Comparison of ENCODE assay signal across 13 mouse cellular contexts in the genomic region with DNA sequence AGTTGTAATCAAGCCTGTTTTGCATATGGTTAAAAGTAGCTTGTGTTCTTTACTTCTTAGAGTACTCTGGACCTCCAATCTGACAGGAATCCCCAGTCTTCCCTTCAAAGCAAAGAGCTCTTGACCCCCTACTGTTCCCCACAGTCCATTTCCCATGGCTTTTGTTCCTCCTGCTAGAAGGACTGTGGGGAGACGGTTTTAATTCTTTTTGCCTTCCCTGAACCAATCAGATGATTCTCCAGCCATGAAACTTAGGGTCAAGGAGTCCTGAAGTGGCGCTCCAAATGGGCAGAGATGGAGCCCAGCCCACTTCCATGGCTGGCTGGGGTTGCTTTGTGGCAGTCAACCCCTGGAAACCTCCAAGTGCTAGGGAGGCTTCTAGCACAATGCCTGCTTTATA. TPM values are rescaled to one million over a fixed set of nuclear protein-coding genes. Genes with fewer than 3 reads are reported as not detected.
A peak's percentile ranks its signal among the peaks of the same experiment; 100 is the strongest.
DNase-seq lines count a peak whose midpoint lies in the region; ATAC-seq and TF ChIP-seq lines count a peak whose summit lies in the region.
"Had no signal": no experiment of that assay in that cellular context is flagged by ENCODE, and none has a peak within 500 bp of the region (broad histone marks: within the 10 kb centered on the region; RNA-seq: fewer than 3 reads in every experiment).

No protein-coding gene starts in this region.

- H3K9me3 ChIP-seq in forebrain, embryonic 12.5 days = no peaks in the 10 kb centered on the region
- H3K9me3 ChIP-seq in forebrain, embryonic 13.5 days (replicated peaks) = no peaks in the 10 kb centered on the region
- no peaks in the 10 kb centered on the region for H3K9me3 ChIP-seq in midbrain, embryonic 11.5 days (ENCODE audit: control insufficient read depth, low read length)
- no peaks in the 10 kb centered on the region for H3K9me3 ChIP-seq in midbrain, postnatal 0 days (ENCODE audit: low read length)
- H3K9me3 ChIP-seq: heart, embryonic 15.5 days had no signal

- peak overlapping the region; percentile 16; the same call in 1 of the 2 replicates for H3K27ac ChIP-seq in forebrain, embryonic 12.5 days
- no peak overlapping the region for H3K27ac ChIP-seq in forebrain, embryonic 13.5 days
- no peak overlapping the region for H3K27ac ChIP-seq in midbrain, embryonic 11.5 days (ENCODE audit: low read depth, low read length)
- H3K27ac ChIP-seq in midbrain, postnatal 0 days (ENCODE audit: low read depth, low read length) = no peak overlapping the region
- H3K27ac ChIP-seq: heart, embryonic 15.5 days had no signal

- H3K27me3 ChIP-seq in forebrain, embryonic 12.5 days = peaks cover 25% of the 10 kb centered on the region; the same call in 1 of the 2 replicates
- 0 out of 2 replicates have a peak, but pooled peaks cover 3% of the 10 kb centered on the region for H3K27me3 ChIP-seq in forebrain, embryonic 13.5 days
- no peaks in the 10 kb centered on the region for H3K27me3 ChIP-seq in midbrain, embryonic 11.5 days (ENCODE audit: control insufficient read depth, insufficient read depth, low read length)
- H3K27me3 ChIP-seq in midbrain, postnatal 0 days (ENCODE audit: insufficient read depth, low read length) = no peaks in the 10 kb centered on the region
- H3K27me3 ChIP-seq: heart, embryonic 15.5 days had no signal

- no peak overlapping the region for H3K4me2 ChIP-seq in forebrain, embryonic 12.5 days
- no peak overlapping the region for H3K4me2 ChIP-seq in forebrain, embryonic 13.5 days
- H3K4me2 ChIP-seq in midbrain, embryonic 11.5 days = no peak overlapping the region
- no peak overlapping the region for H3K4me2 ChIP-seq in midbrain, postnatal 0 days (ENCODE audit: low read depth, low read length, poor library complexity, severe bottlenecking)
- H3K4me2 ChIP-seq: heart, embryonic 15.5 days had no signal

- no peak overlapping the region for H3K9ac ChIP-seq in forebrain, embryonic 12.5 days
- no peak overlapping the region for H3K9ac ChIP-seq in forebrain, embryonic 13.5 days
- no peak overlapping the region for H3K9ac ChIP-seq in midbrain, embryonic 11.5 days (ENCODE audit: low read length)
- no peak overlapping the region for H3K9ac ChIP-seq in midbrain, postnatal 0 days (replicated peaks; ENCODE audit: low read length, poor library complexity, severe bottlenecking)
- H3K9ac ChIP-seq: heart, embryonic 15.5 days had no signal

- H3K4me3 ChIP-seq in forebrain, embryonic 12.5 days (replicated peaks) = no peak overlapping the region
- no peak overlapping the region for H3K4me3 ChIP-seq in forebrain, embryonic 13.5 days
- H3K4me3 ChIP-seq in midbrain, embryonic 11.5 days (ENCODE audit: low read depth, low read length) = no peak overlapping the region
- no peak overlapping the region for H3K4me3 ChIP-seq in midbrain, postnatal 0 days (ENCODE audit: low read depth, low read length)
- H3K4me3 ChIP-seq: heart, embryonic 15.5 days; megakaryocyte, embryonic 14.5 days had no signal

- H3K4me1 ChIP-seq in forebrain, embryonic 12.5 days = peaks cover 20% of the 10 kb centered on the region
- peaks cover 16% of the 10 kb centered on the region for H3K4me1 ChIP-seq in forebrain, embryonic 13.5 days
- H3K4me1 ChIP-seq in midbrain, embryonic 11.5 days (ENCODE audit: control insufficient read depth, insufficient read depth, low read length) = peaks cover 17% of the 10 kb centered on the region
- H3K4me1 ChIP-seq in midbrain, postnatal 0 days (ENCODE audit: insufficient read depth, low read length) = no peaks in the 10 kb centered on the region
- H3K4me1 ChIP-seq: megakaryocyte, embryonic 14.5 days had no signal

- no peak for TF ChIP-seq CTCF in midbrain, postnatal 0 days (IDR thresholded peaks at IDR 0.05)

- no peaks in the 10 kb centered on the region for H3K36me3 ChIP-seq in forebrain, embryonic 12.5 days (replicated peaks)
- H3K36me3 ChIP-seq in forebrain, embryonic 13.5 days (ENCODE audit: poor library complexity, severe bottlenecking) = no peaks in the 10 kb centered on the region
- H3K36me3 ChIP-seq in midbrain, embryonic 11.5 days (ENCODE audit: control insufficient read depth, insufficient read depth, low read length) = no peaks in the 10 kb centered on the region
- no peaks in the 10 kb centered on the region for H3K36me3 ChIP-seq in midbrain, postnatal 0 days (ENCODE audit: insufficient read depth, low read length)
- H3K36me3 ChIP-seq: heart, embryonic 15.5 days had no signal

- DNase-seq in midbrain, embryonic 11.5 days (ENCODE audit: low spot score, missing footprints) = peak; percentile 84
- DNase-seq in midbrain, postnatal 0 days (ENCODE audit: low spot score) = no peak
- peak; percentile 26 for DNase-seq in forelimb bud, embryonic 11.5 days (ENCODE audit: low read depth, low spot score)
- DNase-seq in retina, embryonic 14.5 days (ENCODE audit: low spot score) = peak; percentile 13
- DNase-seq in spleen, adult 18-20 months = no peak
- DNase-seq: adrenal gland, postnatal 14 days; kidney, adult 9 months; left cerebral cortex, postnatal 4 days had no signal

- 3% methylated on average over 2 of the region's 2 CpGs for WGBS in forebrain, embryonic 12.5 days
- 6% methylated on average over 2 of the region's 2 CpGs for WGBS in forebrain, embryonic 13.5 days
- whole genome bisulfite sequencing in midbrain, embryonic 11.5 days = 0% methylated on average over 2 of the region's 2 CpGs
- 21% methylated on average over 2 of the region's 2 CpGs for WGBS in midbrain, postnatal 0 days

- ATAC-seq in forebrain, embryonic 12.5 days (ENCODE audit: low FRiP score) = peak; percentile 61; the same call in 1 of the 2 replicates
- no peak; the same call in 1 of the 2 replicates for ATAC-seq in forebrain, embryonic 13.5 days
- ATAC-seq in midbrain, embryonic 11.5 days (ENCODE audit: low FRiP score) = peak; percentile 25; the same call in 1 of the 2 replicates
- no peak for ATAC-seq in midbrain, postnatal 0 days (ENCODE audit: low FRiP score)
- ATAC-seq in inflammation-experienced regulatory T-cells, adult 6 months = no peak

RNA-seq across cellular contexts. Expression of gene Boc, which starts 42.5 kb away (rescaled TPM):
- polyA plus RNA-seq in forebrain, embryonic 12.5 days (2016; fragmentation: Nextera tagmentation; extraction: Ambion mirVana) = 28.3 and 31.0 TPM in 2 replicates
- polyA plus RNA-seq in forebrain, embryonic 13.5 days (2015; fragmentation: Nextera tagmentation; extraction: Ambion mirVana) = 20.6 and 21.2 TPM in 2 replicates
- 37.8 and 44.7 TPM in 2 replicates for polyA plus RNA-seq in midbrain, embryonic 11.5 days (2014; fragmentation: Nextera tagmentation; extraction: Ambion mirVana)
- total RNA-seq in midbrain, postnatal 0 days (2014; rRNA removed) = 13.5 and 24.9 TPM in 2 replicates
- 2.7 and 3.9 TPM in 2 replicates for polyA plus RNA-seq in midbrain, postnatal 0 days (2015; fragmentation: Nextera tagmentation; extraction: Ambion mirVana)
- under 1 TPM; 0.20 to 0.42 (median 0.41) TPM for polyA plus RNA-seq in inflammation-experienced regulatory T-cells, adult 6 months (2017; shearing (Covaris generic))

Comparison
In these comparisons a context has a peak if more than half of its experiments do, and no peak if none do; other contexts are left out.
1. ATAC-seq: peak in forebrain, embryonic 12.5 days (single experiment) and midbrain, embryonic 11.5 days (single experiment); none in forebrain, embryonic 13.5 days (single experiment), midbrain, postnatal 0 days (single experiment) and inflammation-experienced regulatory T-cells, adult 6 months (single experiment).
2. DNase-seq: peak in midbrain, embryonic 11.5 days (single experiment), forelimb bud, embryonic 11.5 days (single experiment) and retina, embryonic 14.5 days (single experiment); none in midbrain, postnatal 0 days (single experiment) and spleen, adult 18-20 months (0 of 2).